Mouse (Mus musculus) left cerebral cortex, adult 18-20 months (tissue): ENCODE measurements around the gene Ggact. TPM values are rescaled to one million over a fixed set of nuclear protein-coding genes. Genes with fewer than 3 reads are reported as not detected.

Experiments
- DNase-seq, 2 experiments: peaks; one replicate each; pipeline ENCODE4 v3.0.0; 2021 to 2022; ENCODE audit warnings: low spot score in 2 of 2, mixed read lengths in 1 of 2
- total RNA-seq, 2 experiments: library from RNA; stranded (reverse); gene quantifications; 2 replicates each; pipeline ENCODE4 v1.2.3; 2021

Gene Ggact
- total RNA-seq, 2 experiments from 2014 or later = 36.7 to 40.9 TPM

DNA sequence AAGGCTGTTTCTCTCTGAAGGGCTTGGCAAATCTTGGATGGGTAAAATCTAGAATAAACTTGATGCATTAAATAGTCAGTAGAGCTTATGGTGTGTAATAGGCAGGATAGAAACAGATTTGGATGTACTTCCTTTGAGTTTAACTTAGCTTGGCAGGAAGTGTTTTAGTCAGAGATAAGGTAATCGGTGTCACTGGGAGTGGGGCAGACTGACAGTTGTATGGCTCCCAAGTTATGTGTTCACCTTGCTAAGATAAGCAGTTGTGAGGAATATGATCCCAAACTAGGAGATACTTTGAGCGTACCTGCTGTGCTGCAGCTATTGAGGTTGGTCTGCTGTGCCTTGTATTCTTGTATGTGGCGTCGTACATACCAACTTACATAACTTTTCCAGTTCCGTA lies 147.1 kb downstream of the Ggact start:
- no peak for DNase-seq

Other genes starting within 250 kb of the Ggact start
- 10 to 100 TPM; 19.9 to 20.9 TPM for gene Tmtc4, start 70.3 kb upstream of the Ggact start, total RNA-seq